Mouse (Mus musculus): Measurements from ENCODE around the gene Gng10. TPM values are rescaled to one million over a fixed set of nuclear protein-coding genes. Genes with fewer than 3 reads are reported as not detected.

Gene Gng10
- polyA plus RNA-seq (2021) = 50.4 TPM

- ChIA-PET CTCF (interaction anchor here (0.7 kb wide), 1 partner anchor 50 kb away, joined by 3 read pairs; no protein-coding TSS in a partner anchor), POLR2A (interaction anchor here (0.6 kb wide), 1 partner anchor 48 kb away, joined by 4 read pairs; no protein-coding TSS in a partner anchor)
- DNase-seq (ENCODE audit: low read depth, low spot score) (no peak), ATAC-seq (peak; percentile 92)
- in situ Hi-C loops (cut with MboI; ENCODE audit: low pct_unique_long_range_greater_than_20kb) = no loop called here
- H3K27me3 ChIP-seq = no peaks in the 10 kb centered on the region
- no peak for TF ChIP-seq CTCF (IDR thresholded peaks at IDR 0.05)
These were observed at the start of gene Gng10 for GRCm38 (mm10) chr4:59034918-59035785. Gene Gng10 (plus strand): TSS chr4:59035088.

GRCm38 (mm10) chr4:58985157-58985648 is 49.7 kb upstream of the Gng10 start:
- TF ChIP-seq CTCF (IDR thresholded peaks at IDR 0.05) = peak; percentile 78
- no peaks in the 10 kb centered on the region for H3K27me3 ChIP-seq
- ChIA-PET POLR2A (no interaction called here), CTCF (interaction anchor here (0.7 to 10.4 kb wide), 11 partner anchors 11 to 132 kb away, joined by 3 to 121 read pairs (median 3); partner anchors contain the start of gene Dnajc25)
- DNase-seq (ENCODE audit: low read depth, low spot score) = no peak
- in situ Hi-C loops (cut with MboI; ENCODE audit: low pct_unique_long_range_greater_than_20kb) = no loop called here
- ATAC-seq = no peak

- peak; percentile 59 for ATAC-seq
- ChIA-PET CTCF (interaction anchor here (1.0 to 10.4 kb wide), 3 partner anchors 12 to 25 kb away, joined by 3 to 121 read pairs (median 8); partner anchors contain the start of gene Dnajc25), POLR2A (interaction anchor here (0.9 kb wide), 1 partner anchor 40 kb away, joined by 5 read pairs; no protein-coding TSS in a partner anchor)
- no peak for DNase-seq (ENCODE audit: low read depth, low spot score)
- in situ Hi-C loops (cut with MboI; ENCODE audit: low pct_unique_long_range_greater_than_20kb) = no loop called here
- no peaks in the 10 kb centered on the region for H3K27me3 ChIP-seq
- TF ChIP-seq CTCF (IDR thresholded peaks at IDR 0.05) = no peak
These were observed 48.2 kb upstream of the Gng10 start, which contains the start of gene Ptgr1 for GRCm38 (mm10) chr4:58986540-58987190. Gene Ptgr1 (minus strand): TSS chr4:58987119.

- in situ Hi-C loops (cut with MboI; ENCODE audit: low pct_unique_long_range_greater_than_20kb) = no loop called here
- DNase-seq (ENCODE audit: low read depth, low spot score) = peak; percentile 62
- peak; percentile 27 for ATAC-seq
- POLR2A ChIA-PET = interaction anchor here (0.6 kb wide), 1 partner anchor 48 kb away, joined by 3 read pairs; no protein-coding TSS in a partner anchor
- H3K27me3 ChIP-seq = no peaks in the 10 kb centered on the region
- no peak for TF ChIP-seq CTCF (IDR thresholded peaks at IDR 0.05)
- CTCF ChIA-PET = interaction anchor here (10.4 kb wide), 1 partner anchor 9 kb away, joined by 121 read pairs; the partner anchor contains the start of gene Dnajc25
These were observed 45.5 kb upstream of the Gng10 start for GRCm38 (mm10) chr4:58989303-58989898.

- CTCF ChIA-PET = interaction anchor here (10.4 kb wide), 1 partner anchor 7 kb away, joined by 121 read pairs; the partner anchor contains the start of gene Dnajc25
- no peak for TF ChIP-seq CTCF (IDR thresholded peaks at IDR 0.05)
- DNase-seq (ENCODE audit: low read depth, low spot score) = peak; percentile 54
- in situ Hi-C loops (cut with MboI; ENCODE audit: low pct_unique_long_range_greater_than_20kb) = no loop called here
- POLR2A ChIA-PET = no interaction called here
- no peak for ATAC-seq
- no peaks in the 10 kb centered on the region for H3K27me3 ChIP-seq
These were observed 44.1 kb upstream of the Gng10 start for GRCm38 (mm10) chr4:58990609-58991434.

GRCm38 (mm10) chr4:58992195-58992594 is 42.7 kb upstream of the Gng10 start:
- TF ChIP-seq CTCF (IDR thresholded peaks at IDR 0.05) = no peak
- no peaks in the 10 kb centered on the region for H3K27me3 ChIP-seq
- ChIA-PET CTCF (no interaction called here), POLR2A (no interaction called here)
- in situ Hi-C loops (cut with MboI; ENCODE audit: low pct_unique_long_range_greater_than_20kb) = no loop called here
- DNase-seq (ENCODE audit: low read depth, low spot score) (no peak), ATAC-seq (no peak)

GRCm38 (mm10) chr4:58994762-58995161 is 40.1 kb upstream of the Gng10 start, which contains the start of gene Dnajc25:
Gene Dnajc25 (plus strand): TSS chr4:58995062.
- no peaks in the 10 kb centered on the region for H3K27me3 ChIP-seq
- TF ChIP-seq CTCF (IDR thresholded peaks at IDR 0.05) = no peak
- POLR2A ChIA-PET = interaction anchor here (0.6 kb wide), 1 partner anchor 1491 kb away, joined by 3 read pairs; no protein-coding TSS in a partner anchor
- in situ Hi-C loops (cut with MboI; ENCODE audit: low pct_unique_long_range_greater_than_20kb) = no loop called here
- CTCF ChIA-PET = interaction anchor here (7.5 kb wide), 1 partner anchor 8 kb away, joined by 121 read pairs; the partner anchor contains the start of gene Ptgr1
- ATAC-seq (no peak), DNase-seq (ENCODE audit: low read depth, low spot score) (no peak)

- POLR2A ChIA-PET = interaction anchor here (0.6 kb wide), 1 partner anchor 1492 kb away, joined by 3 read pairs; no protein-coding TSS in a partner anchor
- CTCF ChIA-PET = interaction anchor here (7.5 kb wide), 1 partner anchor 9 kb away, joined by 121 read pairs; the partner anchor contains the start of gene Ptgr1
- no peaks in the 10 kb centered on the region for H3K27me3 ChIP-seq
- no peak for TF ChIP-seq CTCF (IDR thresholded peaks at IDR 0.05)
- ATAC-seq = no peak
- in situ Hi-C loops (cut with MboI; ENCODE audit: low pct_unique_long_range_greater_than_20kb) = no loop called here
- no peak for DNase-seq (ENCODE audit: low read depth, low spot score)
These were observed 39.6 kb upstream of the Gng10 start for GRCm38 (mm10) chr4:58995251-58995693.

- H3K27me3 ChIP-seq = no peaks in the 10 kb centered on the region
- TF ChIP-seq CTCF (IDR thresholded peaks at IDR 0.05) = no peak
- ChIA-PET CTCF (interaction anchor here (7.5 kb wide), 1 partner anchor 11 kb away, joined by 121 read pairs; the partner anchor contains the start of gene Ptgr1), POLR2A (no interaction called here)
- in situ Hi-C loops (cut with MboI; ENCODE audit: low pct_unique_long_range_greater_than_20kb) = no loop called here
- DNase-seq (ENCODE audit: low read depth, low spot score) (no peak), ATAC-seq (no peak)
These were observed 37.8 kb upstream of the Gng10 start for GRCm38 (mm10) chr4:58997081-58997480.
